Mouse (Mus musculus) kidney, adult 2 months (tissue): ENCODE measurements around the gene Rnf40. TPM values are rescaled to one million over a fixed set of nuclear protein-coding genes. Genes with fewer than 3 reads are reported as not detected.

Experiments used
- DNase-seq: peaks from one replicate; pipeline ENCODE4 v3.0.0; 2021
- H3K27ac ChIP-seq: fragments of 200-500 bp; 2 replicates; pipeline ENCODE4 v1.5.1; 2012; ENCODE audit warnings: low read depth, low read length, control low read depth, inconsistent platforms; ENCODE audit not compliant: insufficient read depth
- H3K27me3 ChIP-seq: fragments of 200-500 bp; replicated peaks from 2 replicates; pipeline ENCODE4 v1.6.1; 2012; ENCODE audit warnings: mild to moderate bottlenecking, moderate library complexity, low read length, inconsistent platforms; ENCODE audit not compliant: control insufficient read depth, insufficient read depth
- H3K36me3 ChIP-seq: fragments of 200-500 bp; 2 replicates; pipeline ENCODE4 v1.6.1; 2012; ENCODE audit warnings: mild to moderate bottlenecking, moderate library complexity, low read length, inconsistent platforms; ENCODE audit not compliant: control insufficient read depth, insufficient read depth
- H3K4me1 ChIP-seq: fragments of 200-500 bp; 2 replicates; pipeline ENCODE4 v1.6.1; 2011; ENCODE audit warnings: low read length; ENCODE audit not compliant: control insufficient read depth, insufficient read depth
- H3K4me3 ChIP-seq: fragments of 200-500 bp; 2 replicates; pipeline ENCODE4 v1.5.1; 2011; ENCODE audit warnings: mild to moderate bottlenecking, low read depth, low read length, control low read depth; ENCODE audit not compliant: insufficient read depth
- CTCF ChIP-seq: fragments of 200-500 bp; conservative IDR thresholded peaks from 2 replicates; pipeline ENCODE4 v1.5.1; 2011; ENCODE audit warnings: low read depth, mild to moderate bottlenecking, control low read depth, low read length, moderate library complexity, mixed read lengths; ENCODE audit not compliant: insufficient read depth, insufficient read length
- POLR2A ChIP-seq: fragments of 200-500 bp; IDR thresholded peaks from one replicate; pipeline ENCODE4 v1.6.1; 2011; ENCODE audit warnings: low read depth, low read length, control low read depth
- WGBS: fragments of 180-500 bp; shearing (Covaris S2); methylation state at CpG from one replicate; pipeline ENCODE4 v1.1.7; 2018; 5-methylcytosine and 5-hydroxymethylcytosine counted together
- polyA plus RNA-seq: library from polyadenylated mRNA; depleted of rRNA; stranded (reverse); fragments of >200 nt; gene quantifications from 2 replicates; pipeline ENCODE4 v1.2.3, GENCODE M21; 2012; rRNA removed

The Rnf40 gene
- polyA plus RNA-seq, 1 experiment: 24.7 TPM

DNA sequence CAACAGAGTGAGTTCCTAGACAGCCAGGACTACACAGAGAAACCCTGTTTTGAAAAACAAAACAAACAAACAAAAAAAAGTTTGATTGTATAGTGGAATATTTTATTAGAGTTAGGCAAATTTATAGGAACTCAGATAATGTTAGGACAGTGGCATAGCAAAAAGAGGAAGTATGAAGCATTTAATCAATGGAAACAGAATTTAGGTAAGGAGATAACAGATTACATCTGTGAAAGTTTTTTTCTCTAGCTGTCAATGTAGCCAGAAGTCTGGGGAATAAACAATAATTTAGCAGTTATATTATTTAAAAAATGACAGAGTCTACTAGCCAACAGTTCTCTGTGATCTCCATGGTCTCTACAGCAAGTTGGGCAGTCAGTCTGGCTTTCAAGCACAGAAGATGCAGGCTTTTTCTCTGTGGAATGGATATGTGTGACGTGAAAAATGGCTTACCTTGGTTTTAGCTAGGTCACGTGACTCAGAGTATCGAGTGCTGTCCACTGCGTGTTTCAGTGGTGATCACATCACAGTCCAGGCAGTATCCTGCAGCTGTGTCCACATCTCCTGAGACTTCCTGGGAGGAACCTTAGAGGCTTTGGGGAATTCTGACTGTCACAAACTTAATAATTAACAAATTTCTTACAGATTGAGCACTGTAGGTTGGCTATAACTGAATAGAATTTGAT is 60.1 kb downstream of the Rnf40 start:
- no peaks in the 10 kb centered on the region for H3K27me3 ChIP-seq
- 33% methylated on average over 4 of the region's 4 CpGs for WGBS
- H3K4me1 ChIP-seq: peaks cover 9% of the 10 kb centered on the region; the same call in 1 of the 2 replicates
- no peaks in the 10 kb centered on the region for H3K36me3 ChIP-seq
- H3K4me3 ChIP-seq: no peak overlapping the region
- TF ChIP-seq CTCF (no peak), POLR2A (no peak)
- H3K27ac ChIP-seq: no peak overlapping the region
- DNase-seq: peak; percentile 43

GRCm38 (mm10) chr7:127649206-127649605 is 60.6 kb downstream of the Rnf40 start:
- DNase-seq: peak; percentile 56
- H3K36me3 ChIP-seq: no peaks in the 10 kb centered on the region
- no peak overlapping the region for H3K4me3 ChIP-seq
- WGBS: 48% methylated on average over 6 of the region's 6 CpGs
- TF ChIP-seq CTCF (no peak), POLR2A (no peak)
- peaks cover 9% of the 10 kb centered on the region; the same call in 1 of the 2 replicates for H3K4me1 ChIP-seq
- H3K27ac ChIP-seq: no peak overlapping the region
- H3K27me3 ChIP-seq: no peaks in the 10 kb centered on the region

- TF ChIP-seq CTCF (no peak), POLR2A (no peak)
- Histone ChIP-seq H3K4me3 (no peak overlapping the region; the same call in 1 of the 2 replicates), H3K27me3 (no peaks in the 10 kb centered on the region), H3K4me1 (peaks cover 9% of the 10 kb centered on the region; the same call in 1 of the 2 replicates), H3K27ac (peak overlapping the region; percentile 47), H3K36me3 (no peaks in the 10 kb centered on the region)
- WGBS: 54% methylated on average over 2 of the region's 3 CpGs
- DNase-seq: no peak
Observed at GRCm38 (mm10) chr7:127651624-127652023, 63.1 kb downstream of the Rnf40 start.

DNA sequence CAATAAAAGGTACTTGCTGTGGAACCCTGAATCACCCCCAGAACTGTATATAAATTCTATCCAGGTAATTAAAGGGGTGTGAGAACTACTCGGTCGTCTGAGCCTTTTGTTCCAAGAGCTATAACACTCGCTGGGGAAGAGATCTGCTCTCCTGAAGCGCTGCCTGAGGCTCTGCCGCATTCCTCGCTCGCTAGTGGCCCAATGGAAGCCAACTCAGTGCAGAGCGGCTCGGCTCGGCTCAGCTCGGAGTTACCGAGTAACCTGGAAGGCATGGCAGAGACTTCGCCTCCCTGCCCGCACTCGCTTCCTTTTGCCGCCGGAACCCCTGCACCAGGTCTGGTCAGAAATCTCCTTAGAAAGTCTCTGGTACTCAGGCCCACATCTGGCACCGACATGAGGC is 63.5 kb downstream of the Rnf40 start:
- H3K27me3 ChIP-seq: no peaks in the 10 kb centered on the region
- H3K4me3 ChIP-seq: no peak overlapping the region; the same call in 1 of the 2 replicates
- H3K4me1 ChIP-seq: peaks cover 9% of the 10 kb centered on the region; the same call in 1 of the 2 replicates
- H3K36me3 ChIP-seq: no peaks in the 10 kb centered on the region
- TF ChIP-seq CTCF (no peak), POLR2A (no peak)
- peak; percentile 53 for DNase-seq
- H3K27ac ChIP-seq: peak overlapping the region; percentile 47
- 2% methylated on average over 18 of the region's 18 CpGs for WGBS

DNA sequence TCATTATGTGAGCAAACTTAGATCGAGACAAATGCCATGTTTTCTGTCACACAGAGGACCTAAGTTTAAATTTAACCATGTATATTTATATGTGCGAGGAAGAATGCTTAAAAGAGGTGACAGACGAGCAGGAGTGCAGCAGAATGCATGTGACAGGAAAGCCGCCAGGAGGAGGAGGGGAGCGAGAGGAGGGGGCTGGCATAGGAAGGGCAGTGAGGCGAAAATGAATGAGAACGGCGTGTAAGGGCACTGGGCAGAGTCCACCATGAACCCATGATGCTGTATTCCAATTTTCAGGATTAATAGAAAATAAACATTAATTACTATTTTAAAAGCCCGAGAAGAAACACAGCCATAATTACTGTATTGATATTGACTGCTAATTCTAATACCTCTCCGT is 65.8 kb downstream of the Rnf40 start:
- no peak overlapping the region for H3K27ac ChIP-seq
- no peaks in the 10 kb centered on the region for H3K27me3 ChIP-seq
- H3K36me3 ChIP-seq: no peaks in the 10 kb centered on the region
- peaks cover 9% of the 10 kb centered on the region; the same call in 1 of the 2 replicates for H3K4me1 ChIP-seq
- WGBS: 48% methylated on average over 10 of the region's 10 CpGs
- H3K4me3 ChIP-seq: no peak overlapping the region
- TF ChIP-seq CTCF: no peak
- TF ChIP-seq POLR2A: no peak
- DNase-seq: peak; percentile 45

Other genes with a start within 250 kb of the Rnf40 start
- gene Zfp768, start 243.2 kb upstream of the Rnf40 start, polyA plus RNA-seq: 36.7 and 52.0 TPM in 2 replicates
- gene Zfp747, start 212.7 kb upstream of the Rnf40 start, polyA plus RNA-seq: 6.5 and 7.2 TPM in 2 replicates
- gene 9130019O22Rik, start 201.6 kb upstream of the Rnf40 start, polyA plus RNA-seq: 3.3 and 3.4 TPM in 2 replicates
- gene E430018J23Rik, start 195.1 kb upstream of the Rnf40 start, polyA plus RNA-seq: 5.5 and 7.4 TPM in 2 replicates
- 6.2 and 6.6 TPM in 2 replicates for gene Zfp764, start 181.9 kb upstream of the Rnf40 start, polyA plus RNA-seq
- 19.1 TPM in 2 replicates for gene Zfp688, start 166.7 kb upstream of the Rnf40 start, polyA plus RNA-seq
- 3.0 and 3.4 TPM in 2 replicates for gene Zfp689, start 139.6 kb upstream of the Rnf40 start, polyA plus RNA-seq
- gene Prr14, start 129.2 kb upstream of the Rnf40 start, polyA plus RNA-seq: 58.7 and 62.6 TPM in 2 replicates
- 19.1 and 23.7 TPM in 2 replicates for gene Fbrs, start 109.6 kb upstream of the Rnf40 start, polyA plus RNA-seq
- gene Srcap, start 76.8 kb upstream of the Rnf40 start, polyA plus RNA-seq: 17.0 and 18.6 TPM in 2 replicates
- gene Gm42715, start 69.2 kb upstream of the Rnf40 start, polyA plus RNA-seq: 12.5 and 13.1 TPM in 2 replicates
- not detected in 2 replicates for gene Tmem265, start 27.4 kb upstream of the Rnf40 start, polyA plus RNA-seq
- gene Phkg2, start 15.4 kb upstream of the Rnf40 start, polyA plus RNA-seq: 53.6 and 65.6 TPM in 2 replicates
- gene Ccdc189, start 172 bp upstream of the Rnf40 start, polyA plus RNA-seq: 17.1 and 18.6 TPM in 2 replicates
- gene Zfp629, start 27.0 kb downstream of the Rnf40 start, polyA plus RNA-seq: 12.3 and 16.9 TPM in 2 replicates
- 24.5 and 25.9 TPM in 2 replicates for gene Bcl7c, start 120.2 kb downstream of the Rnf40 start, polyA plus RNA-seq
- 19.4 and 20.6 TPM in 2 replicates for gene Ctf1, start 124.0 kb downstream of the Rnf40 start, polyA plus RNA-seq
- not detected in 2 replicates for gene Ctf2, start 143.4 kb downstream of the Rnf40 start, polyA plus RNA-seq
- gene Fbxl19, start 155.8 kb downstream of the Rnf40 start, polyA plus RNA-seq: 14.6 and 20.8 TPM in 2 replicates
- 28.2 and 34.6 TPM in 2 replicates for gene Orai3, start 181.0 kb downstream of the Rnf40 start, polyA plus RNA-seq
- gene Setd1a, start 187.9 kb downstream of the Rnf40 start, polyA plus RNA-seq: 8.8 and 10.9 TPM in 2 replicates
- gene Gm49388, start 196.8 kb downstream of the Rnf40 start, polyA plus RNA-seq: not detected in 2 replicates
- 45.0 and 49.3 TPM in 2 replicates for gene Hsd3b7, start 211.8 kb downstream of the Rnf40 start, polyA plus RNA-seq
- gene Stx4a, start 235.5 kb downstream of the Rnf40 start, polyA plus RNA-seq: 60.7 and 66.5 TPM in 2 replicates
- gene Stx1b, start 235.8 kb downstream of the Rnf40 start, polyA plus RNA-seq: 2.3 and 2.4 TPM in 2 replicates